Mouse (Mus musculus): ENCODE data around the gene Sass6.

DNA sequence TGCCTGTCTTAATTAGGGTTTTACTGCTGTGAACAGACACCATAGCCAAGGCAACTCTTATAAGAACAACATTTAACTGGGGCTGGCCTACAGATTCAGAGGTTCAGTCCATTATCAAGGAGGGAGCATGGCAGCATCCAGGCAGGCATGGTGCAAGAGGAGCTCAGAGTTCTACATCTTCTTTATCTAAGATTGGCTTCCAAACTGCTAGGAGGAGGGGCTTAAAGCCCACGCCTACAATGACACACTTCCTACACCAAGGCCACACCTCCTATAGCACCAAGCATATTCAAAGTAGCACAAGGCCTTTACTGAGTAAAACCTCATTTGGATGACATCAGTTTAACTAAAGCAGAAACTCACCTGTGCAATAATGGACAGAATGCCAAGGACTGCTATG, 45.2 kb downstream of the Sass6 start:
- no peak for TF ChIP-seq POLR2A (IDR thresholded peaks at IDR 0.05; ENCODE audit: low read depth, low read length)
- no peak for TF ChIP-seq CTCF (IDR thresholded peaks at IDR 0.05; ENCODE audit: extremely low read depth, insufficient read depth, insufficient read length, insufficient replicate concordance)

Data from spleen, adult 2 months (tissue).